Mouse (Mus musculus) frontal cortex, postnatal 25 days (tissue): ENCODE measurements around the gene Copz1.

ENCODE experiments used
- DNase-seq, 2 experiments: peaks; one replicate each; pipeline ENCODE4 v3.0.0; 2022; ENCODE audit warnings: low spot score in 2 of 2

The Copz1 gene

DNA sequence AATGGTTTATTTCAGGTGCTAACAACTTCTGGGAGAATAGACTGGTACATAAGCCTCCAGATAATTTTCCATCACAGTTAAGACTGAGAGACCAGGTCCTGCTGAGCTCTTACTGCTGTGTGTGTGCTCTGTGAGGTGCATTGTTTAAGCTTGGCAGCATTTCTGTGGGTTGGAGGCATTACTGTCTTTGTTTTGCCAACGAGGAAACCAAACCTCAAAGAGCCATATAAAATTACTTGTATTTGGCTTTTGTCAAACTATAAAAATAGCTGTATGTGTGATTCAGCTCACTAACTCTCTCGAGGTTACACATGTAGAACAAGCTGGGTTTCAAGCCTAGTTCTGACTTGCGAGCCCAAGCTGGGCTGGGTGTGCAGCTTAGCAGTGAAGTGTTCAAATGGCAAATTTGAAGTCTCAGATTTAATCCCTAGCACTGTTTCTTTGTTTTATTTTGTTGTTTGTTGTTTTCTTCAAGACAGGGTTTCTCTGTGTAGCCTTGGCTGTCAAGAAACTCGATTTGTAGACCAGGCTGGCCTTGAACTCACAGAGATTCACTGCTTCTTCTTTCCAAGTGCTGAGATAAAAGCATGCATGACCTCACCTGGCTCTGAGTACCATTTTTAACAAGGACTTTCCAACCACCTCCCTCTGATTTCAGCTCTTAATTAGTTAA, 20.3 kb downstream of the Copz1 start:
- no peak for DNase-seq

DNA sequence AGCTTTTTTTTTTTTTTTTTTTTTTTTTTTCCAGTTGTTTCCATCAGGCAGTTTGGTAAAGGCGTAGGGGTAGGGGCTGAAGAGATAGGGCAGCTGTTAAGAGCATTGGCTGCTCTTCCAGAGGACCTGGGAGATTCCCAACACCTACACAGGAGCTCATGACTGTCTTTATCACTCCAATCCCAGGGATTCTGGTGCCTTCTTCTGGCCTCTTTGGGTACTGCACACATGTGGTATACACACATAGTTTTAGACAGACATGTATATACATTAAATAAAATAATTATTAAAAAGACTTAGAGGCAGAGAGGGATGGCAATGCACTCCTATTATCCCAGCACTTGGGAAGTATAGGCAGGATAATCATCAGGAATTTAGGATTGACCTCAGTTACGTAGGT, 20.9 kb downstream of the Copz1 start:
- DNase-seq, result no peak

DNA sequence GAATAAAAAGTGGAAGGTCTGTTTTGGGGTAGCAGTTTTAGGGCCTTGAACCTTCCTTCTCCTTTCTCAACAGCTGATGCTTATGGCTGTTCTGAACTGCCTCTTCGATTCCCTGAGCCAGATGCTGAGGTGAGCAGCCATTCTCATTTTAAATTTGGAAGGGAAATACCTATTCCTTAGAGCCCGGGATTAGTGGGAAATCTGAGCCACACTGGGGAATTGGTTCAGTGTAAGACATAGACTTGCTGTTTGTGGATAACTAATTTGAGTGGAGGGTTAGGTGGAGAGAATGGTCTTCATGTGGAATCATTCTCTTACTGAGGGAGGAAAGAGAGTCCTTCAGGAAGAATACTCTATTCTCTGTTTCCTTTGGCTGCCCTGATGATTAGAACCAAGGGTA, 22.1 kb downstream of the Copz1 start:
- no peak for DNase-seq

DNA sequence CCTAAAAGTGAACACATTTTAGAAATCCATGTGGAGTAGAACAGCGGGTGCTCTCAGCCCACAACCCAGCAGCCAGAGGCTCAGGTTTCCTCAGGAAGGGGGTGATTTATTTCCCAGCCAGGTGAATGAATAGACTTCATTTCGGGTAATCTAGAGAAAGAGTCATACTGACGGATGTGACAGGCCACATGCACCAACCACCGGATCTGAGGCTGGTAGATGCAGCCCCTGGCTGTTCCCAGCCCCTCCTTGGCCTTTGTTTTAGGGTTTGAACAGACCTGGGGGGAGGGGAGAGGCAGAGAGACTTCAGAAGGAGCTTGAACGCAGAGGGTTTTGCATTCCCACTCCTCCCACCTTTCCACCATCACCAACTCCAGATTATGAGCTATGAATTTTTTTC, 23.3 kb downstream of the Copz1 start:
- DNase-seq, result no peak

DNA sequence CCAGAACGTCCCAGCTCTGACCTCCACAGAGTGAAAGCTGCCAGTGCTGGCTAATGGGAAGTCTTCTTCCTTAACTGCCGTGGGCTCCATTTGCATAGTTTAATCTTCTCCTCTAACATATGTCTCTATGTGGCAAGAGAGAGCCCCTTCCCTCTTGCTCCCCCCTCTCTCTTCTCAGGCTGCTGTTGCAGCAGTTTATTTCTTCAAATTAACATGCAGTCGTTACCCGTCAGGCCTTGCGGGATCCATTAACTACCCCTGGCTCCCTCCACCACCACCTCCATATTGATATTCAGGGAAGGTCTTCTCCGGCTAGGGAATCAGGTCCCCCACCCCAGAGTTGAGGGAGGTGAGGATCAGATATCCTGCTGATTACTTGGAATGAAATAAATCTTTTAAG, 24.8 kb downstream of the Copz1 start:
- DNase-seq, result no peak

DNA sequence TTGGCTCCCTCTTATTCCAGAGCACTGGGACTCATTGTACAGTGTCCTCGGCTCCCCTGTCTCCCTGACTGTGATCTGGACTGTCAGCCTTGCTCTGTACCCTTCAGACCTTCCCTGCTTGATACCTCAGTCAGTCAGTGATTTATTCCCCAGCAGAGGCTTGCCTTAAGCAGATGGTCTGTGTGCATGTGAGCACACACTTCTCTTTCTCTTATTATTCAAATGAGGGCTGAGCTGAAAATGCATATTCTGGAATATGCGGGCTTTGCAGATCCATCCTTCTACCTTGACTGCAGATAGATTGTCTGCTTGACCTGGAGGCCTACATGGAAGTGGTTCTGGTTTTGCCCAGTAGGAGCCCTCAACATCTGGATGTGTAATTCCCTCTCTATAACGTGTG, 25.5 kb downstream of the Copz1 start:
- no peak for DNase-seq

DNA sequence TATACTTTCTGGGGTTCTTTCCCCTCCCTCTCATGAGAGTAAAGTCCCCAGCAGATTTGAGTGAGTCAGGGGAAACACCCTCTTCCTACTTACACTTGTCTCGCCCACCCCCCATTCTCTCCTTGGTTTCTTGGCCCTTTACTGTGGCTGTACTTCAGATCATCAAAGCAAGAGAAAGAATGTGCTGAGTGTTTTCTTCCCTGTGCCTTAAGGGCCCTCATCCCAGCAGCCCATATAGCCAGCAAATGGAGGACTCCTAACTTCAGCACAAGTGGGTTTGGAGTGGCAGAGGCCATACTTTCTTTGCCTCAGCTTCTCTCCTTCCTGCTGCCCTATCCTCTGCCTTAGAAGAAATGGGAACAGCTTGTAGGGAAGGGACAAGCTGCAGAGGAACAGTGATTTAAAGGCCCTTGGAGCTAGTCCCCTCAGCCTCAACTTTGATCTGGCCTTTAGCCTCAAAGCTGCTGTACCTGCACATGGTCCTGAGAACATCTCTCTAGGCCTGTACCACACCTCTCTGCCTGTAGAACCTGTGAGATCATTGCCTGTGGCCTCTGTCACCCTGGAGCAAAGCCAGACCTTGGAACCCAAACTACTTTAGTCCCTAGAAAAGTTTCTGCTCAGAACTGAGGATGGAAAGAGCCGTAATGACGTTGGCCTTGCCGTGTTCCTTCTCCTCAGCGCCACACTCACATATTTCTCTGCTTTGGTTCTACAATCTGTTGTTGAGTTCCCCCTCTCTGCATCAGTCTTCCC, 26.5 kb downstream of the Copz1 start:
- DNase-seq, result no peak

DNA sequence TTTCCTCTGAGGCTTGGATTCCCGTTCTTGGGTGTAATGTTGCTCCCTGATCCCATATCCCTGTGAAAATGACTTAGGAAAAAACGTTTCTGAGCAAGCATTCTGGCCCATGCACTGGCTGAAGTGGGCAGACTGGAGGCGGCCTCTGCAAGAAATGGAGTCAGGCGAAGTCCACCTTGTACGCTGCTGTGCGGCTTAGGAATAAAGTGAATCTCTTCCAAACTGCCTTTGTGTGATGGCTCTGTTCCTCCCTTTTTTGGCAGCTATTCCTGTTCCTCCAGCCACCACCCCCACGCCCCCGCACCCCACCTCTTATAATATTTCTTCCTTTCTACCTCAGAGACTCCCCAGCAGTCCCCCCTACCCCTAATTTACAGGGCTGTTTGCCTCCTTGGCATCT, 27.1 kb downstream of the Copz1 start:
- no peak for DNase-seq

DNA sequence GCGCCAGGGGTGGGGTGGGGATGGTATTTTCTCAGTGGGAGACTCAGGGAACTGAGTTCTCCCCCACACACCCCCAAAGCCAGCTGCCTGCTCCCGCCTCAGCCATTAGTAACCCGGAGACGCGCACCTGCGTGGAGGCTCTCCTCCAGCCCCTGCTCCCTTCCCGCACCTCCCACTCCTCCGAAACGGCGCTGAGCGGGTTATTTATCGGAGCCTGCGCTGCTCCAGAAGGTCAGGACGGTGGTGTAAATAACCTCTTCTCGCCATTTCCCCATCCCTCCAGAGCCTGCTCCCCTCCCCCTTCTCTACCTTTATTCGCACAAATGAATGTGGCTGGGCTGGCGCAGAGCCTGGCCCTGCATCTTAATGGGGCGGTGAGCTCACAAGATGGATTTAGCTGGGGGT, 27.6 kb downstream of the Copz1 start:
- DNase-seq, result no peak

DNA sequence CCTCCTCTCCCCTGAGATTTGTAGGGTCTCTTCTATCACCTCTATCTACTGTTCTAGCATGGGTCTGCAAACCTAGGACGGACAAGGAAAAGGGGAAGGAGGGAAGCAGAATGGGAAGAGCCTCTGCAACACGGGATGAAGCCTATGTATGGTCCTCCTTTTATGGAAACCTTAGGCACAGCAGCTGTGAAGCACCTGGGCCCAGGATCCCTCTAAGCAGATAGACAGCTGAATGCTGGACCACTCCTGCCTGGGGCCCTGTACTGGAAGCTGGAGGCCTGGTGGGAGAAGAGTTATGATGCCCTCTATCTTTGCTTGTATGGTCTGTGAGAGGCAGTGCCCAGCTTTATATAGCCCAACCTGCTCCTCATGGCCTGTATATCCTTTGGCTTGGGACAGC, 28.0 kb downstream of the Copz1 start:
- no peak for DNase-seq

DNA sequence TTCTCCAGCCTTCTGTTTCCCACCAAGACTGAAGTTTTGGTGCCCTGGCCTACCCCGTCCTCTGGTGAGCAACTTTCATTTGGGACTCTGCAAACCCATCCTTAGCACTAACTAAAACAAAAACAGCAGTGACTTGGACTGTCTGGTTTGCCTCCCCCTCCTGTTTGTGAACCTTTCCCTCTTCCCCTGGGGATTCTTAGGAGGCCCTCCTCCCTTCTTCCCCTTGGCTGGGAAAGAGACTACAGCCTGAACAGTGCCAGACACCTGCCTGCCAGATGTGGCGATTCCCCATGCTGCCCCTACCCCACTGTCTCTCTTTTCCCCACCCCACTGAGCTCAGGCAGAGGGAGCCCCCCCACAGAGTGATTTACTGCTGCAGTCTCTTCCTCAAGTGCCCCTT, 28.5 kb downstream of the Copz1 start:
- DNase-seq, result no peak

DNA sequence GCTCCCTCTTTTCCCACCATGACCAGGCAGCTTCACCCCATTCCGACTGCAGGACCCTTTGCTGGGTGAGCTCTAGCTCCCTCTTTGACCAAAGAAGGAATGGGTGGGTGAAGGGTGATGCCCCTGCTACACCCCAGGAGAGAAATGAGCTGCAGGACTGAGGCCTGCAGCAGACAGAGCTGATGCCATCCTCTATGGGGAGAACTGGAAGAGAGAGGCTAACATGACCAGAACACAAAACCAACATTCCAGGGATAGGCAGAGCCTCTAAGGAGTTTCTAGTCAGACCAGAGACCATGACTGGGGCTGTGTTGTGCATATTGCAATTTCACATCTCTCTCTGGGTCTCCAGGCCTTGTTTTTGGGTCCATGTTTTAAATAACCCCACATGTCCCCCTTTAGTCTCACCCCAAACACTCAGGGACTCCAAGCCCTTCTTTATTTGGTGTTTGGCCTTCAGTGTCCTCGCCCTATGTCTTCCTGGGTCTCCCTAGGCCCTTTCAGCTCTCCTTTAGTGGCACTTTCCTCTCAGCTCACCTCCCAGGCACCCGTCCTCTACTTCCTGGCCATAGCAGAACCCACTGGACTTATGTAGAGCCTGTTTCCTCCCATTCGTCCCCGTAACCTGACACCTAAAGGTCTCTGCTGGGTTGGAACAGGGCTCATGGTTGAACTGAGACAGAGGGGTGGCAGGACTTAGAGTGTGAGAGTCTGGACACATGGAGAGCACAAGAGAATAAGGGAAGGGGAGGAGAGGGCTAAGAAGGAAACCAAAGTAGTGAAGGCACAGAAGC, 29.2 kb downstream of the Copz1 start:
- no peak for DNase-seq

DNA sequence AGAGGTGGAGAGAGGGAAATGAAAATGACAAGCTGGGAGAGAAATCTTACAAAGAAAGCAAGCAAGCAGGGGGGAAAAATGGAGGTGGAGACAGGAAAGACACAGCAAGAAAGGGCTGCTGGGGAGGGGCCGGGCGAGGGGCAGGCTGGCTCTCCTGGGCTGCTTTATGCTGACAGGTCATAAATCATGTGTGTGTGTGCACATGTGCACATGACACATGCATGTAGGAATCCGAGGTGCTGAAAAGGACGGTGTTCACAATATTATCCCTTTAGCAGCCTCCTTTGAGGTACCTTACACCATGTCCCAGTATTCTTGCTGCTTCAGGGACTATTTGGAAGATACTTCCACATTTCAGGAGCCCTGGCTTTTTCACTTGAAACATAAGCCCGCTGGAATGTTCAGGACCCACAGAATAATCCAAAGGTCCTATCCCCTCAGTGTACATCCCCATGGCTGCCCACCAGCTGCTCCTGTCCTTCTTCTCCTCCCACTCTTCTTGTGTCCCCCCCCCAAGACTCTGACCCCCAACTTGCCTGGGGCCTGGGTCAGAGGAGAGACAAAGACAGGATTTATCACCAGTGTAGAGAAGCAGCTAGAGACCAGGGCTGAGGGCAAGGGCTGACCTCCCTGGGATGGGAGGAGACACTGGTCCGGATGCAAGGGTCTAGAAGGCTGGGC, 30.0 kb downstream of the Copz1 start:
- DNase-seq, result no peak

DNA sequence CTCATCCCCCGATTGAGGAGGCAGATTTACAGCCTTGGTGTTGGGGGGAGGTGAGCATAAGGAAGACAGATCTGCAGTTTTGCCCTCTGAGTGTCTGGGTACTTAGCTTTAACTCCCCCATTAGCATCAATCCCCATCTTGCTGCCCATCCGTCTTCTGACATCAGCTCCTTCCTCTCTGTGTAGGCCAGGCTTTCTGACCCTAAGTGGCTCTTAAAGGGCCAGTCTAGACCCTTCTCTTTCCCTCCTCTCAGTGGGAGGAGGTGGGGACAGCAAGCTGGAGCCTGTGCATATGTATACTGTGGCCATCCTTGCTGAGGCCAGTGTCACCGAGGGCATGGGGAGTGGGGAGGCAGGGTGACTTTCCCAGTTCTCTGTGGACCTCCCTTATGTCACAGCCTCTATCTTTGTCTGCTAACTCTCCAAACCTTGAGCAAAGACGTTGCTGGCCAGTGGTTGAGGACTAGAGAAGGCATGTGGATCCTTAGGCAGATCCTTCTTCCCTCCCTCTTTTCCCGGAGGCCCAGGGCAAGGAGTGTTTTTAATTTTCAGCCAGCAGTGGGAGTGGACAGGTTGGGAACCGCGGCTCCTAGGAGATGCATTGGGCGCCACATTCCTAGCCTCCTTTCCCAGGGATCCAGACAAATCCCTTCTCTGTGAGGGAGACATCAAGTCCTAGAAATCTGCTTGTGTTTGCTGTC, 31.6 kb downstream of the Copz1 start:
- no peak for DNase-seq

DNA sequence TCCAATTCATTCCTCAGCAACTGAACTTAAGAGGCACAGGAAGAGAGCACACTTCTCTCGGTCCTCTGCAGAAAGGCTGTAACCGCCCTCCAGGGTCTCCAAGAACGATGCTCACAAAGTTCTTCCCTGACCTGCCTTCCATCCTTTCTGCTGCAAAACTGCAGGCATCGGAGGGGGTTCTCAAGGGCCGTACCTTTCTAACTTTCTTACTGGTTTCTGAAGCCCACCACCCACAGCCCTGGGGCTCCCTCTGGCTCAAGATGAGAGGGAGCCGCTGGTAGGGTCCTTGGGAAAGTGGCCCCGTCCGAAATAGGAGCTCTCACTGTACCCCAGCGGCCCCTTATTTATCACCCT, 32.1 kb downstream of the Copz1 start:
- no peak for DNase-seq

DNA sequence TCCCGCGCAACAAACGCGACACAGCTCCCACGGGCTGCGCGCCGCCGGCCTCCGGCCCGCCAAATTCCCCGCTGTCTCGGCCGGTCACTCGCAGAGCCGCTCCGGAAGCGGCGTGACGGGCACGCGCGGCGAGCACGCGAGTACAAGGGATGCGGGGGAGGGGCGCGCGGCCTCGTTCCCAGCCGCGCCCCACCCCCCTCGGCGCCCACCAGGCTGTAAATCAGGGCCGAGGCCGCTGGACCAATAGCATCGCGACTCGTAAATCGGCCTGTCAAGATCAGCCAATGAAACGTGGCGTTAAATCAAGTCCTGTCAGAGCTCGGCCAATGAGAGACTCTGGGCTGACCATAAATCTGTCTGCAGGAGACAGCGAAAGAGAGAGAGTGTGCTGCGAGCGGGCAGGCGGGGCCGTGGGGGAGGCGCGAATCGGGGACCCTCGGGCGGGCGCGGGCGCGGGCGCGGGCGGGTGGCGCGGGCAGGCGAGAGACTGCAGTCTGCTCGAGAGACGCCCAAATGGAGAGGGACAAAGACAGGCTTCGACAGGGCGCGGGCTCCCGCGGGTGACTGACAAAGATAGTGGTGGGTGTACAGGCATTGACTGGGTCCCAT, 32.7 kb downstream of the Copz1 start:
- DNase-seq, result peak; percentile 89 to 92

DNA sequence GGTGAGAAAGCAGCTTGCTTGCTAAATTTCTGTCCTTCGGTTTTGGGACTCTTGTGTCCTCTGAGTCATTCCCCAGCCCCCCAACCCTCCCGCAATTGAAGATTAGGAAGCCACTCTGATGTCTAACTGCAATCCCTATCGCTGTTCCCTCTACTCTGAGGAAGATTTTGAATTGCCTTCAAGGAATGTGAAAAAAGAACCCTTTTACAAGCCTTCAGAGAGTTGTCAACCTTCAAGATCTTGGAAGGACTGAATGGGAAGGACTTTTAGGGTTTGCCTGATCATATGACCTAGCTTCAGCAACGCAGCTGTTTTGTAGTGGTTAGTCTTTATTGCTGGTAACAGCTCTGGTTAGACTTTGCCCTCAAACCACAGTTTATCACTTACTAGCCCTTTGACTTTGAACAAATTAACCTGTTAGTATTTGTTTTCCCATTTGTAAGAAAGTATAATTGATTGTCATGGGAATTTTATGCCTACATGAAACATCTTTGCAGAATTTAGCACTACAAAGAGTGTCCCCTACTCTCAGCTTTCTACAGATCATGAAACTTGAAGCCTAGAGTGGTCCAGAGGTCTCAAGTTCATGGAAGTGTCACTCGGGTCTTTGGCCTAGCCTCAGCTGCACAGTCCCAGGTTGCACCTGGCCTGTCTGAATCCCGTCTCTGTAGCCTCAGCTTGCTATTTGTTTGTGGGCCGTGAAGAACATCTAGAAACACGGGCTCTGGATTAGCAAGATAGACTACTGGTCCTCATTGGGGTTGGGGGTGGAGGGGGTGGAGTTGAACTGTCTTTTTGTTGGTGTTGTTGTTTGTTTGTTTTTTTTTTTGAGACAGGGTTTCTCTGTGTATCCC, 33.5 kb downstream of the Copz1 start:
- DNase-seq, result no peak

DNA sequence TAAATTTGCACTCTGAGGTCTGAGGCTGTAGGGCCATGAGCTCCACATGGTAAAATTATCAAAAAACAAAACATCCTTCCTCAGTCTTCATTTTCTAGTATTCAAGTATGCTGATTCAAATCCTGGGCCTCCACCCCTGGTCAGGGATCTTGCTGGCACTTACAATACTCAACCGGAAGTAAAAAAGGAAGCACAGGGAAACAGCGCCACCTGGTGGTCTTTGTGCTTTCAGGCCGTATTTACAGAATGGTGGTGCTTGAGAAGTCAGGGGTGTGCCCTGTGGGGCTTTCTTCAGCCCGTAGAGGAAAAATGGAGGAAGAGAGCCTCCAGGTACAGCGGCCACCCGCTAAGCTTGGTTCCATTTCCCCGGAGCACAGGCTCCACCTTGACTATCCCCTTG, 34.6 kb downstream of the Copz1 start:
- DNase-seq, result peak; percentile 95 to 98

DNA sequence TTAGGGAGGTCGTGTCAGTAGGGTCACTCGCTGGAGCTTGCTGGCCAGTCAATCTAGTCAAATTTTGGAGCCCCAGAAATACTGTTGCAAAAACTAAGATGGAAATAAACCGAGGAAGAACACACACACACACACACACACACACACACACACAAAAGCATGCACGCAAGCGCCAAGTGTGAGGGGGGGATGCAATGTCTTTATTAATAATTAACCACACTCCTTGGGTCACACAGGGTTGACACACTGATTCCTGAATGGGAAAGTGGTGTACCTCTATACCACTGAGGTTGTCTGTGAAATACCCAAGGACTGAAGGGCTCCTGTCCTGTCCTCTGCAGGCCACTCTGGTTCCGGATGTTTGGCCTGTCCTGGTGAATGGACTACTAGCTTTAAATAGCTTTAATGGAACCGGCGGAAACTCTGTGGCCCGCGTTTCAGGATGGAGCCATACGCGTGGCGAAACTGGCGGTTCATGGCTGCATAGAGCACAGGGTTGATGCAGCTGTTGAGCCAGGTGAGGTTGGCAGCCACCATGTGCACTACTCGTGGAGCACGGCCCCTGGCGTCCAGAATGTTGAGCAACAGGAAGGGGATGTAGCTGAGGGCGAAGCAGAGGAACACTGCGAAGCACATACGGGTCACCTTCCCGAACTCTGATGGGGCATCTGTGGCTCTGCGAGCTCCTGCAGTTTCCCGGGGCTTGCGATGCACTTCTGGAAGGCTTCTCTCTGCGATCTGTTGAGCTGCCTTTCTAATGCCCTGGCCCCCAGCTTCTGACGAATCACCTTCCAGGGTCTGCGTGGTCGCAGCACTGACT, 35.8 kb downstream of the Copz1 start:
- no peak for DNase-seq
